Mouse (Mus musculus) forebrain, embryonic 15.5 days (tissue): ENCODE results near the gene 2310061I04Rik. TPM values are rescaled to one million over a fixed set of nuclear protein-coding genes. Genes with fewer than 3 reads are reported as not detected.

ENCODE experiments used
- ATAC-seq: fragments of 200-750 bp; cut with Nextera tagmentation; replicated peaks from 2 replicates; pipeline ENCODE4 v1.8.0; 2017; ENCODE audit warnings: mild to moderate bottlenecking, moderate TSS enrichment, moderate library complexity
- H3K27ac ChIP-seq: fragments of 300-500 bp; sonication (generic); replicated peaks from 2 replicates; pipeline ENCODE4 v1.5.1; 2015; ENCODE audit warnings: mild to moderate bottlenecking, inconsistent platforms
- H3K27me3 ChIP-seq: fragments of 300-500 bp; sonication (generic); 2 replicates; pipeline ENCODE4 v1.6.1; 2015; ENCODE audit warnings: inconsistent platforms
- H3K36me3 ChIP-seq: fragments of 300-500 bp; sonication (generic); 2 replicates; pipeline ENCODE4 v1.6.1; 2015; ENCODE audit warnings: mild to moderate bottlenecking, inconsistent platforms
- H3K4me1 ChIP-seq: fragments of 300-500 bp; sonication (generic); 2 replicates; pipeline ENCODE4 v1.6.1; 2015; ENCODE audit warnings: inconsistent platforms
- H3K4me2 ChIP-seq: fragments of 300-500 bp; sonication (generic); replicated peaks from 2 replicates; pipeline ENCODE4 v1.6.1; 2015; ENCODE audit warnings: mild to moderate bottlenecking, inconsistent platforms
- H3K4me3 ChIP-seq: fragments of 300-500 bp; sonication (generic); 2 replicates; pipeline ENCODE4 v1.5.1; 2015; ENCODE audit warnings: mild to moderate bottlenecking, inconsistent platforms
- H3K9ac ChIP-seq: fragments of 300-500 bp; sonication (generic); replicated peaks from 2 replicates; pipeline ENCODE4 v1.6.1; 2015; ENCODE audit warnings: mild to moderate bottlenecking, inconsistent platforms
- H3K9me3 ChIP-seq: fragments of 300-500 bp; sonication (generic); 2 replicates; pipeline ENCODE4 v1.6.1; 2016; ENCODE audit warnings: inconsistent platforms
- WGBS: fragments of 180-500 bp; shearing (Covaris S2); methylation state at CpG from one replicate; pipeline ENCODE4 v1.1.7; 2015; ENCODE audit warnings: mixed read lengths; 5-methylcytosine and 5-hydroxymethylcytosine counted together
- polyA plus RNA-seq: library from polyadenylated mRNA; unstranded; fragments of >200 nt; fragmentation: Nextera tagmentation; extraction: Ambion mirVana; gene quantifications from 2 replicates; pipeline ENCODE4 v1.2.1, GENCODE M21; 2015

Gene 2310061I04Rik
- polyA plus RNA-seq, 1 experiment from 2014 or later = 41.5 TPM

GRCm38 (mm10) chr17:35879245-35880057 lies 17.8 kb downstream of the 2310061I04Rik start, which contains the start of gene Dhx16:
Gene Dhx16 (plus strand): TSS chr17:35879819.
- Histone ChIP-seq H3K9ac (peak within 1 kb of the TSS; percentile 76), H3K4me3 (peak within 1 kb of the TSS; percentile 82), H3K27me3 (no peaks in the 10 kb centered on the region), H3K27ac (peak within 1 kb of the TSS; percentile 77), H3K4me1 (peaks cover 16% of the 10 kb centered on the region), H3K9me3 (no peaks in the 10 kb centered on the region), H3K36me3 (peaks cover 42% of the 10 kb centered on the region), H3K4me2 (peak within 1 kb of the TSS; percentile 87)
- peak; percentile 93 for ATAC-seq
- WGBS = 5% methylated on average over 66 of the region's 66 CpGs

GRCm38 (mm10) chr17:35874721-35875120 lies 22.5 kb downstream of the 2310061I04Rik start:
- Histone ChIP-seq H3K27me3 (no peaks in the 10 kb centered on the region), H3K4me2 (no peak overlapping the region), H3K4me3 (no peak overlapping the region), H3K9me3 (no peaks in the 10 kb centered on the region), H3K4me1 (peaks cover 40% of the 10 kb centered on the region), H3K27ac (no peak overlapping the region), H3K9ac (no peak overlapping the region), H3K36me3 (peaks cover 19% of the 10 kb centered on the region)
- no peak for ATAC-seq
- 84% methylated on average over 6 of the region's 6 CpGs for WGBS

- WGBS = 34% methylated on average over 21 of the region's 21 CpGs
- Histone ChIP-seq H3K27me3 (no peaks in the 10 kb centered on the region), H3K9me3 (no peaks in the 10 kb centered on the region), H3K4me2 (peak overlapping the region; percentile 9; the same call in 1 of the 2 replicates), H3K4me1 (peaks cover 46% of the 10 kb centered on the region), H3K4me3 (no peak overlapping the region), H3K27ac (0 out of 2 replicates have a peak overlapping the region, but pooled peaks have one; percentile 11), H3K36me3 (peaks cover 19% of the 10 kb centered on the region), H3K9ac (peak overlapping the region; percentile 30; the same call in 1 of the 2 replicates)
- ATAC-seq = peak; percentile 32
Measured at GRCm38 (mm10) chr17:35873774-35874519, 23.3 kb downstream of the 2310061I04Rik start.

GRCm38 (mm10) chr17:35870884-35871696 lies 26.1 kb downstream of the 2310061I04Rik start:
- peaks cover 16% of the 10 kb centered on the region for H3K36me3 ChIP-seq
- H3K4me1 ChIP-seq = peaks cover 68% of the 10 kb centered on the region
- no peak for ATAC-seq
- H3K4me3 ChIP-seq = peak overlapping the region; percentile 64; the same call in 1 of the 2 replicates
- peak overlapping the region; percentile 76 for H3K4me2 ChIP-seq
- no peaks in the 10 kb centered on the region for H3K9me3 ChIP-seq
- peak overlapping the region; percentile 47; the same call in 1 of the 2 replicates for H3K27ac ChIP-seq
- no peaks in the 10 kb centered on the region for H3K27me3 ChIP-seq
- 90% methylated on average over 8 of the region's 8 CpGs for WGBS
- peak overlapping the region; percentile 89 for H3K9ac ChIP-seq

GRCm38 (mm10) chr17:35870151-35870883 lies 26.9 kb downstream of the 2310061I04Rik start:
- Histone ChIP-seq H3K4me3 (peak overlapping the region; percentile 64), H3K4me2 (peak overlapping the region; percentile 76), H3K27ac (peak overlapping the region; percentile 47; the same call in 1 of the 2 replicates), H3K27me3 (no peaks in the 10 kb centered on the region), H3K9me3 (no peaks in the 10 kb centered on the region), H3K9ac (peak overlapping the region; percentile 89), H3K36me3 (peaks cover 15% of the 10 kb centered on the region), H3K4me1 (peaks cover 68% of the 10 kb centered on the region)
- 74% methylated on average over 9 of the region's 9 CpGs for WGBS
- ATAC-seq = no peak

GRCm38 (mm10) chr17:35869346-35870067 lies 27.7 kb downstream of the 2310061I04Rik start:
- H3K9me3 ChIP-seq = no peaks in the 10 kb centered on the region
- H3K27ac ChIP-seq = peak overlapping the region; percentile 97
- H3K27me3 ChIP-seq = no peaks in the 10 kb centered on the region
- H3K4me3 ChIP-seq = peak overlapping the region; percentile 64
- H3K36me3 ChIP-seq = peaks cover 8% of the 10 kb centered on the region
- peaks cover 76% of the 10 kb centered on the region for H3K4me1 ChIP-seq
- 3% methylated on average over 7 of the region's 7 CpGs for WGBS
- H3K9ac ChIP-seq = peak overlapping the region; percentile 89
- H3K4me2 ChIP-seq = peak overlapping the region; percentile 76
- no peak for ATAC-seq

GRCm38 (mm10) chr17:35868961-35869345 lies 28.3 kb downstream of the 2310061I04Rik start:
- H3K9ac ChIP-seq = peak overlapping the region; percentile 89
- peak overlapping the region; percentile 97 for H3K27ac ChIP-seq
- H3K36me3 ChIP-seq = peaks cover 5% of the 10 kb centered on the region
- no peak for ATAC-seq
- WGBS = 3% methylated on average over 7 of the region's 7 CpGs
- H3K4me2 ChIP-seq = peak overlapping the region; percentile 76
- no peaks in the 10 kb centered on the region for H3K27me3 ChIP-seq
- peak overlapping the region; percentile 64 for H3K4me3 ChIP-seq
- no peaks in the 10 kb centered on the region for H3K9me3 ChIP-seq
- peaks cover 79% of the 10 kb centered on the region for H3K4me1 ChIP-seq

- ATAC-seq = no peak
- Histone ChIP-seq H3K9me3 (no peaks in the 10 kb centered on the region), H3K4me1 (peaks cover 75% of the 10 kb centered on the region), H3K27me3 (no peaks in the 10 kb centered on the region), H3K4me3 (peak overlapping the region; percentile 64), H3K36me3 (peaks cover 5% of the 10 kb centered on the region), H3K4me2 (peak overlapping the region; percentile 76), H3K27ac (peak overlapping the region; percentile 97), H3K9ac (peak overlapping the region; percentile 89)
- WGBS = 33% methylated on average over 17 of the region's 17 CpGs
Measured at GRCm38 (mm10) chr17:35868165-35868820, 28.9 kb downstream of the 2310061I04Rik start.

- WGBS = 8% methylated on average over 26 of the region's 26 CpGs
- peak overlapping the region; percentile 89 for H3K9ac ChIP-seq
- H3K4me2 ChIP-seq = peak overlapping the region; percentile 76
- ATAC-seq = no peak
- H3K4me3 ChIP-seq = peak overlapping the region; percentile 64
- H3K27me3 ChIP-seq = no peaks in the 10 kb centered on the region
- peak overlapping the region; percentile 97 for H3K27ac ChIP-seq
- no peaks in the 10 kb centered on the region for H3K9me3 ChIP-seq
- peaks cover 5% of the 10 kb centered on the region for H3K36me3 ChIP-seq
- peaks cover 65% of the 10 kb centered on the region for H3K4me1 ChIP-seq
Measured at GRCm38 (mm10) chr17:35866911-35867890, 30.0 kb downstream of the 2310061I04Rik start.
